Mouse (Mus musculus): ENCODE measurements around the gene Brd7. TPM values are rescaled to one million over a fixed set of nuclear protein-coding genes. Genes with fewer than 3 reads are reported as not detected.

Brd7 gene
- polyA plus RNA-seq, 1 experiment from 2014 or later = 84.0 TPM

DNA sequence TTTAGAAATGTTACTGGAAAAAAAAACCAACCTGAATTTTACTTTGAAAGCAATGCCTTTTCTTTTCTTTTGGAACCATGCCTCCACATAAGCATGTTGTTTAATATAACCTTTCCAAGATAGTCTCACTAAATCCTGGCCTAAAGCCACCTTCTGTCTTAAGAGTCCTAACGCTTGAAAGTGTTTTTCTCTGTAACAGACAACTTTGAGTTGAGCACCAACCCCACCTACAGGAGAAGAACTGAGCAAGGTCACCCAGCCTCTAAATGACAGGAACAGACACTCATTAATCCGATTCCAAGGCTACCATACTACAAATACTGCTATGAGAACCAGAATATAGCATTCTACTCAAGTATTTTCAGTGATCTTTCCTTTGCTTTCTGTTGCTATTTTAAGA lies 12.9 kb downstream of the Brd7 start:
- Histone ChIP-seq H3K27ac (replicated peaks in 1 of 2; ENCODE audit: control insufficient read depth in 1 of 2, insufficient read depth in 1 of 2, low read depth in 2 of 2, low read length in 2 of 2) (peak overlapping the region; percentile 68 to 76; a peak in 3 of 4 replicates), H3K36me3 (ENCODE audit: control insufficient read depth, insufficient read depth, low read length) (peaks cover 94% of the 10 kb centered on the region), H3K4me3 (ENCODE audit: control insufficient read depth in 1 of 2, insufficient read depth in 1 of 2, low read depth in 1 of 2, low read length in 2 of 2) (no peak overlapping the region), H3K4me1 (ENCODE audit: control insufficient read depth in 2 of 2, insufficient read depth in 2 of 2, low read length in 2 of 2) (peaks cover 0 to 4% of the 10 kb centered on the region in 2 experiments; a peak in 1 of 4 replicates), H3K4me2 (ENCODE audit: low read length) (no peak overlapping the region), H3K9ac (ENCODE audit: low read length) (no peak overlapping the region), H3K27me3 (ENCODE audit: control insufficient read depth, insufficient read depth, low read length) (no peaks in the 10 kb centered on the region), H3K9me3 (ENCODE audit: control insufficient read depth, low read length) (no peaks in the 10 kb centered on the region)
- ATAC-seq (ENCODE audit: insufficient number of reproducible peaks, insufficient read depth, low FRiP score, low read depth) = no peak
- WGBS = 20% methylated on average over 2 of the region's 2 CpGs

DNA sequence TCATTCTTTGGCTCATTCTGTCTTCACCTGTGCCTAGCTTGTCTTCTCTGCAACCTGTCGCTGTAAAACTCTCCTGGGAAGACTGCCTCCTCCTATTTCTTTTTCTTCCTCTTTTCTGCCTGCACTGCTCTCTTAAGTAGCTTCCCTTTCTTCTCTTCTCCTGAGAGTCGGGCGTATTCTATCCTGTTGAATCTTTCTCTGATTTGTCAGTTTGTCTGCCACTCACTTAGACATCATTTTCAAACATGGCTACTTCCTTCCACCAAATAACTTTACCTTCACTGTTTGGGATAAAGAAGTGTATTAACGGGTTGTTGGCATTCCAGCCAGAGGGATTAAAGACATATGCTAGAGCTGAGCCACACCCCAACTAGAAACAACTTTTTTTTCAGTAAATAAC lies 20.0 kb downstream of the Brd7 start:
- WGBS = 86% methylated on average over 4 of the region's 4 CpGs

DNA sequence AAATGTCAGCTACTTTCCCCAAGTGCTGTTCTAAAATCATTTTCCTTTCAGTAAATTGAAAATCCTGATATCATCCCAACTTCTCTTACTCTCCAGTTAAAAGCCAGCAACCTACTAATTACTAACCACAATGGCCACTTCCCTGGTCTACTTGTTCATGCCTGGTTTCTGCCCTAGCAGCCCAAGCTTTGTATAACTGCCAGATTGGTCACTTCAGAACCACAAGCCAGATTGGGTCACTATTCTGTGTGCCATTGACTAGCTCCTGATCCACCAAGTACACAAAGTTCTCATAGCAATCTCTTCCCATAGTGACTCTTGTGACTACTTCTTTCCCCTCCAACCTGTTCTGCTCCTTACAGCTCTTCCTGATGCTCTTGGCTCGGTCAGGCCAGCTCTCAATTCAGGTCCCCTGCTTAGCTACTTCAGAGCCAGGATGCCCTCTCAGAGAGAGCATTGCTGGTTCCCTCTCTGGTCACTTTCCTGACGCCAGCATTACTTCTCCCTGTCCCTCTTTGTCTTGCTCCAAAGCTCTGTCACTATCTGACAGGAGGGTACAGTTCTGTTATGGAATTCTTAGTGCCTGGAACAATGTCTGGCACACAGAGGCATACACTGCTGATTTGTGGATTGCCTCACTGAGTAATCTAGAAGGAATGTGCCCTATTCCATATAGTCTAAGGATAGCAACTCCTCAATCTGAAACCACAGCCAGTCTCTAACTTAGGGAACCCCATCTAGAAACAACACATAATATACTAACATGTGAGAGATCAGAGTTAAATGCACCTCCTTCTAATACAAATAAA lies 21.9 kb downstream of the Brd7 start:
- H3K4me1 ChIP-seq (ENCODE audit: control insufficient read depth in 2 of 2, insufficient read depth in 2 of 2, low read length in 2 of 2) = peaks cover 8 to 24% of the 10 kb centered on the region in 2 experiments
- H3K9me3 ChIP-seq (ENCODE audit: control insufficient read depth, low read length) = no peaks in the 10 kb centered on the region
- WGBS = 28% methylated on average over 2 of the region's 2 CpGs
- H3K9ac ChIP-seq (ENCODE audit: low read length) = no peak overlapping the region
- H3K4me2 ChIP-seq (ENCODE audit: low read length) = 0 out of 2 replicates have a peak overlapping the region, but pooled peaks have one; percentile 5
- H3K4me3 ChIP-seq (ENCODE audit: control insufficient read depth in 1 of 2, insufficient read depth in 1 of 2, low read depth in 1 of 2, low read length in 2 of 2) = no peak overlapping the region
- peak overlapping the region; percentile 87 for H3K27ac ChIP-seq (replicated peaks in 1 of 2; ENCODE audit: control insufficient read depth in 1 of 2, insufficient read depth in 1 of 2, low read depth in 2 of 2, low read length in 2 of 2)
- no peaks in the 10 kb centered on the region for H3K27me3 ChIP-seq (ENCODE audit: control insufficient read depth, insufficient read depth, low read length)
- peaks cover 92% of the 10 kb centered on the region for H3K36me3 ChIP-seq (ENCODE audit: control insufficient read depth, insufficient read depth, low read length)
- peak; percentile 56 for ATAC-seq (ENCODE audit: insufficient number of reproducible peaks, insufficient read depth, low FRiP score, low read depth)

More for the DNA sequence above, 20.0 kb downstream of the Brd7 start:
- H3K27me3 ChIP-seq (ENCODE audit: control insufficient read depth, insufficient read depth, low read length) = no peaks in the 10 kb centered on the region
- peak overlapping the region; percentile 48; the same call in 1 of the 2 replicates for H3K9ac ChIP-seq (ENCODE audit: low read length)
- no peaks in the 10 kb centered on the region for H3K9me3 ChIP-seq (ENCODE audit: control insufficient read depth, low read length)
- no peak for ATAC-seq (ENCODE audit: insufficient number of reproducible peaks, insufficient read depth, low FRiP score, low read depth)
- no peak overlapping the region for H3K4me3 ChIP-seq (ENCODE audit: control insufficient read depth in 1 of 2, insufficient read depth in 1 of 2, low read depth in 1 of 2, low read length in 2 of 2)
- H3K27ac ChIP-seq (replicated peaks in 1 of 2; ENCODE audit: control insufficient read depth in 1 of 2, insufficient read depth in 1 of 2, low read depth in 2 of 2, low read length in 2 of 2) = peak overlapping the region; percentile 67 to 87
- no peak overlapping the region for H3K4me2 ChIP-seq (ENCODE audit: low read length)
- H3K36me3 ChIP-seq (ENCODE audit: control insufficient read depth, insufficient read depth, low read length) = peaks cover 93% of the 10 kb centered on the region
- peaks cover 8 to 21% of the 10 kb centered on the region in 2 experiments for H3K4me1 ChIP-seq (ENCODE audit: control insufficient read depth in 2 of 2, insufficient read depth in 2 of 2, low read length in 2 of 2)

DNA sequence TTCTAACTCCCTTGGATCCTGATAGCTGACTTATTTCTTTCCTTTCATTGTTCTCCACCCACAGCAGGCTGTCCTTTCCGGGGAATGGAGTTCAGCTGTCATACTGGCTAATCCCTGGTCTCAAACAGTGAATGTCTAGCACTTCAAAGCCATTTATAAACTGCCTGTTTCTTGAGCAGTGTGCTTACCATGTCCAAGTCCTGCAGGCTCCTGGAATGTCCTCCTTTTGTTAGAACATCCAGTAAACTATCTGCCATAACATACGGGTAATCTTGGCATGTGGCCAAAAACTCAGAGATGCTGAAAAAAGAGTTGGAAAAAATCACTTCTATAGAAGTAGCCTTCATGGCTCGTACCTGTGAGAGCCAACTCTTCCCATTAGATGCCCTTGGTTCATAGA lies 22.8 kb downstream of the Brd7 start:
- no peak for ATAC-seq (ENCODE audit: insufficient number of reproducible peaks, insufficient read depth, low FRiP score, low read depth)
- no peak overlapping the region for H3K4me3 ChIP-seq (ENCODE audit: control insufficient read depth in 1 of 2, insufficient read depth in 1 of 2, low read depth in 1 of 2, low read length in 2 of 2)
- peak overlapping the region; percentile 76 to 87 for H3K27ac ChIP-seq (replicated peaks in 1 of 2; ENCODE audit: control insufficient read depth in 1 of 2, insufficient read depth in 1 of 2, low read depth in 2 of 2, low read length in 2 of 2)
- H3K4me2 ChIP-seq (ENCODE audit: low read length) = no peak overlapping the region
- 28% methylated on average over 3 of the region's 3 CpGs for WGBS
- H3K36me3 ChIP-seq (ENCODE audit: control insufficient read depth, insufficient read depth, low read length) = peaks cover 90% of the 10 kb centered on the region
- H3K27me3 ChIP-seq (ENCODE audit: control insufficient read depth, insufficient read depth, low read length) = no peaks in the 10 kb centered on the region
- H3K4me1 ChIP-seq (ENCODE audit: control insufficient read depth in 2 of 2, insufficient read depth in 2 of 2, low read length in 2 of 2) = peaks cover 9 to 30% of the 10 kb centered on the region in 2 experiments
- no peak overlapping the region; the same call in 1 of the 2 replicates for H3K9ac ChIP-seq (ENCODE audit: low read length)
- H3K9me3 ChIP-seq (ENCODE audit: control insufficient read depth, low read length) = no peaks in the 10 kb centered on the region

DNA sequence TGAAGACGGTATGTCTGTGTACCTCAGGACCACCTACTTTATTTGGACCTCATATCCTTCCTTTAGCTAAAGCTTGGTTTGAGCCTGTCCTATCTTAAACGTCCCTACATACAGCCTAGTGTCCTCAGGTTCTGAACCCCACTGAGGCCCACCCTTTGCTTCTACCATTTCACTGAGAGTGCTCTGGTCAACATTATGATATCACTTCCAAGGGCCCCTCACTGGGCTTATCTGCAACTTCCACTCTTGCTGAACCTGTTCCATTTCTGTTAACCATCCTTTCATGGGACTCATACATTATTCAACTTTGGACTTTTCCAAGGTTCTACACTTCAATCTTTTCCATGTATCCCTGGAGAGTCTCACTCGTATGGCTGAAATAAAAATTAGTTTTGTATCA lies 27.0 kb downstream of the Brd7 start:
- Histone ChIP-seq H3K4me2 (ENCODE audit: low read length) (no peak overlapping the region), H3K9me3 (ENCODE audit: control insufficient read depth, low read length) (no peaks in the 10 kb centered on the region), H3K4me1 (ENCODE audit: control insufficient read depth in 2 of 2, insufficient read depth in 2 of 2, low read length in 2 of 2) (peaks cover 12 to 32% of the 10 kb centered on the region in 2 experiments), H3K4me3 (ENCODE audit: control insufficient read depth in 1 of 2, insufficient read depth in 1 of 2, low read depth in 1 of 2, low read length in 2 of 2) (no peak overlapping the region), H3K27me3 (ENCODE audit: control insufficient read depth, insufficient read depth, low read length) (no peaks in the 10 kb centered on the region), H3K27ac (replicated peaks in 1 of 2; ENCODE audit: control insufficient read depth in 1 of 2, insufficient read depth in 1 of 2, low read depth in 2 of 2, low read length in 2 of 2) (peak overlapping the region; percentile 76 to 91), H3K9ac (ENCODE audit: low read length) (no peak overlapping the region), H3K36me3 (ENCODE audit: control insufficient read depth, insufficient read depth, low read length) (peaks cover 90% of the 10 kb centered on the region)
- WGBS = 46% methylated on average over 3 of the region's 3 CpGs
- no peak for ATAC-seq (ENCODE audit: insufficient number of reproducible peaks, insufficient read depth, low FRiP score, low read depth)

DNA sequence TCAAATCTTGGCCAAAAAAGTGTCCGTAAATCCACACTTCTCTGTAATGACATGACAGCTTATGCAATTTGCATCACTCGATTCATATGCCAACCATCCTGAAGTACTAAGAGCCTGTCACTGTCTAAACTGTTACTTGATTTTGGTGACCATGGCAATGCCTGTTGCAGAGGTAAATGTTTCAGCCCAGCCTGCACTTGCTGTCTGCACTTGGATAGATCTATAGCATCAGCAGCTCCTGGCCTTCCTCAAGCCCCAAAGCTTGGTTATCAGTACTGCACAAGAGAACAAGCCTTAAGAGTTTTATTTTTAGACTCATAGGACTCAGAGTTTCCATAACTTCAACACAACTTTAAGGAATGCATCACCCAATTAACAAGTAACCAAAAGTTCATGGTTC lies 27.6 kb downstream of the Brd7 start:
- peak; percentile 83 for ATAC-seq (ENCODE audit: insufficient number of reproducible peaks, insufficient read depth, low FRiP score, low read depth)
- Histone ChIP-seq H3K36me3 (ENCODE audit: control insufficient read depth, insufficient read depth, low read length) (peaks cover 93% of the 10 kb centered on the region), H3K4me2 (ENCODE audit: low read length) (no peak overlapping the region), H3K9ac (ENCODE audit: low read length) (no peak overlapping the region), H3K4me1 (ENCODE audit: control insufficient read depth in 2 of 2, insufficient read depth in 2 of 2, low read length in 2 of 2) (peaks cover 11 to 26% of the 10 kb centered on the region in 2 experiments), H3K27ac (replicated peaks in 1 of 2; ENCODE audit: control insufficient read depth in 1 of 2, insufficient read depth in 1 of 2, low read depth in 2 of 2, low read length in 2 of 2) (peak overlapping the region; percentile 76 to 91), H3K4me3 (ENCODE audit: control insufficient read depth in 1 of 2, insufficient read depth in 1 of 2, low read depth in 1 of 2, low read length in 2 of 2) (no peak overlapping the region), H3K9me3 (ENCODE audit: control insufficient read depth, low read length) (no peaks in the 10 kb centered on the region), H3K27me3 (ENCODE audit: control insufficient read depth, insufficient read depth, low read length) (no peaks in the 10 kb centered on the region)
- WGBS = 34% methylated on average over 2 of the region's 2 CpGs

DNA sequence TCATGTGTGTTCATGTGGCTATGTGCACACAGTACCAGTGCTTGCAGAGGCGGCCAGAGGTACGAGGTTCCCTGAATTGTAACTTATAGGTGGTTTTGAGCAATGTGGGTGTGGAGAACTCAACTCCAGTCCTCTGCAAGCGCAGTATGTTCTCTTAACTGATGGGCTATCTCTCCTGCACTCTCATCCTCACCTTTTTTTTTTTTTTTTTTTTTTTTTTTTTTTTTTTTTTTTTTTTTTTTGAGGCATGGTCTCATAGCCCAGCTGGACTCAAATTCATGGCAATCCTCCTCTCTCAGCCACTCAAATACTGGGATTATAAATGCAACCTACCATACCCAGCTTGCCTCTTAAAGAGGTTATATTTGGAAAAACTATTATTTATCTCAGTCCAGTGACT lies 31.2 kb downstream of the Brd7 start:
- Histone ChIP-seq H3K27ac (replicated peaks in 1 of 2; ENCODE audit: control insufficient read depth in 1 of 2, insufficient read depth in 1 of 2, low read depth in 2 of 2, low read length in 2 of 2) (no peak overlapping the region), H3K4me1 (ENCODE audit: control insufficient read depth in 2 of 2, insufficient read depth in 2 of 2, low read length in 2 of 2) (peaks cover 7 to 21% of the 10 kb centered on the region in 2 experiments), H3K4me3 (ENCODE audit: control insufficient read depth in 1 of 2, insufficient read depth in 1 of 2, low read depth in 1 of 2, low read length in 2 of 2) (no peak overlapping the region), H3K4me2 (ENCODE audit: low read length) (no peak overlapping the region), H3K27me3 (ENCODE audit: control insufficient read depth, insufficient read depth, low read length) (no peaks in the 10 kb centered on the region), H3K36me3 (ENCODE audit: control insufficient read depth, insufficient read depth, low read length) (peaks cover 95% of the 10 kb centered on the region), H3K9me3 (ENCODE audit: control insufficient read depth, low read length) (no peaks in the 10 kb centered on the region), H3K9ac (ENCODE audit: low read length) (no peak overlapping the region)
- no peak for ATAC-seq (ENCODE audit: insufficient number of reproducible peaks, insufficient read depth, low FRiP score, low read depth)
- WGBS = 94% methylated on average over 3 of the region's 3 CpGs

Data from heart, embryonic 14.5 days (tissue).